Mouse (Mus musculus) urinary bladder, postnatal 4 days (tissue): ENCODE data around the gene Fbp1.
"Not testable (repeated sequence)": the region's sequence is repeated elsewhere in the genome, so short reads cannot be mapped to it uniquely, and the experiment has no call there.

Experiments used
- DNase-seq, 2 experiments: peaks; one replicate each; pipeline ENCODE4 v3.0.0; 2021 to 2022; ENCODE audit warnings: low spot score in 2 of 2

The Fbp1 gene

DNA sequence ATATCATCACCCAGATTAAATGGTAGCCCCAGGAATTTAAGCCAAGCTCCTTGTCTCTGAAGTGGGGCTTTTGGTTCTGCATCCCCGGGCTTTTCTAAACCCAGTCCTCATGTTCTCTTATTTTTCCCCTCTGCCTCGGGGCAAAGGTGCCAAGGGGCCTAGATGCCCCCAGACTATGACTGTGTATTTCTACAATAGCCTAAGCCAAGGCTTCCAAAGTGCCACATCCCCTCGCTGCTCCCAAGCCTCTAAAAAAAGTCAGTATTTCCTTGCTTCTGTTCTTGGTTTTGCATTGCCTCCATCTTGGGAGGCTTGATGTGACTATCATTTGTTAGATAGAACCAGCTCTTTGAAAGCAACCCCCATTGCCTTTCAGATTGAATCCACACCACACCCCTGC is 3.5 kb downstream of the Fbp1 start:
- no peak for DNase-seq

DNA sequence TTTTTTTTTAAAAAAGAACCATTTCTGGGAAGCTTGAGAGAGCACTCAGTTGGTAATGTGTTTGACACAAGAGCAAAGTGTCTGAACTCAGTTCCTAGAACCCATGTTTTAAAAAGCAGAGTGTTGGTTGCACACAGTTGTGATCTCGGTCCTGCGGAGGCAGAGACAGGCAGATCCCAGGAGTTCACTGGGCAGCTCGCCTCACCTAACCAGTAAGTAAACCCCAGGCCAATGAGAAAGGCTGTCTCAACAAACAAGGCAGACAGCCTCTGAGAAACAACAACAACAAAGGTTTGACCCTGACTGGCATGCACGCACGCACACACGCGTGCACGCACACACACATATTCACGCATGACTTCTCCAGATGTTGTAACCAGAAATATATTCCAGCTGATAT is 4.2 kb downstream of the Fbp1 start:
- no peak for DNase-seq

DNA sequence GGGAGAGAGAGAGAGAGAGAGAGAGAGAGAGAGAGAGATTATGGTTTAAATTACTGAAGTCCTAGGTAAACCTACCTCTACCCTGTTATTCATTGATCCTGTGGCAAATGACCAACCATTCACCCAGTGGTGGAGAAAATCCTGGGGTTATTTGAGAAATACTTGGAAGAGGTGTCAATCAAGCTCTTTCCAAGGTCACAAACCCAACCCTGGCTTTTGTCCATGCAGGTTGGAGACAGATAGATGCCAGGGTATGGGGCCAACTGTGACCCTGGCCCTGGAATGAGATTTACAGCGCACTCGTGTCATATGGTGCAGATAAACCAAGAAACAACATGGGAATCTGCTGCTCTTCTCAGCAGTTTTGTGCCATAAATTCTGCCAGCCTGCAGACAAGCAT is 4.6 kb downstream of the Fbp1 start:
- DNase-seq = no peak

DNA sequence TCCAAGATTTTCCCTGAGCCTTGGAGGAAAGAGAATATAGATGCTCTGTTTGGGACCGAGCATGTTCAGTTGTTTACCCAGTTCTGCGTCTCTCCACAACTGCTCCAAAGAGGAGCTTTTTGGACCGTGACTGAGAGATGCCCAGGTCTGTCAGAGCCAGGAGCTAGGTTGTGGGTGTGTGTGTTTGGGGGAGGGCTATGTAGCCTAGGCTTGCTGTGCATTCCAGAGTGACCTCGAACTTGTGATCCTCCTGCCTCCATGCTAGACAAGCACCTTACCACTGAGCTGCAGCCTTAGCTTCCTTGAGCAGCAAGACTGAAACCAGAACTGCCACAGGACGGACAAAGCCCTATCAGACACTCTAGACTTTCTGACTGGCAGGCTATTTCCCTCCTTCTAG is 5.2 kb downstream of the Fbp1 start:
- no peak for DNase-seq

DNA sequence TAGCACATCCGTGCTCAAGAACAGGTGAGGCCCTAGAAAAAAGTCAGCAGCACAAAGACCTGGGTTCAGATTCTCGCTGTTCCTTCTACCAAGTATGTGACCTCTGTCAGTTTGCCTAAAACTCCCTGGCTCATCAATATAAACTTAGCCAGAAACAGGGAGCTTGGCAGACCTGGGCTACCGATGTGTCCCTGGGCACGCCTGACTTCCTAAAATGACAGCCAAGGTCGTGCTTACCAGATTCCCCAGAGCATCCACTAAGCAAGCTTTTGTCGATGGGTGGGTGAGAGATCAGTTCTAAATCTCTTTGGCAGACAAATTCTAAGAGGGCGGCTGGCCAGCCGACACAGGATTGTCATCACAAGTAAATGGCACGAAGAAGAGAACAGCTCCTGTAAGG is 6.7 kb downstream of the Fbp1 start:
- no peak for DNase-seq

DNA sequence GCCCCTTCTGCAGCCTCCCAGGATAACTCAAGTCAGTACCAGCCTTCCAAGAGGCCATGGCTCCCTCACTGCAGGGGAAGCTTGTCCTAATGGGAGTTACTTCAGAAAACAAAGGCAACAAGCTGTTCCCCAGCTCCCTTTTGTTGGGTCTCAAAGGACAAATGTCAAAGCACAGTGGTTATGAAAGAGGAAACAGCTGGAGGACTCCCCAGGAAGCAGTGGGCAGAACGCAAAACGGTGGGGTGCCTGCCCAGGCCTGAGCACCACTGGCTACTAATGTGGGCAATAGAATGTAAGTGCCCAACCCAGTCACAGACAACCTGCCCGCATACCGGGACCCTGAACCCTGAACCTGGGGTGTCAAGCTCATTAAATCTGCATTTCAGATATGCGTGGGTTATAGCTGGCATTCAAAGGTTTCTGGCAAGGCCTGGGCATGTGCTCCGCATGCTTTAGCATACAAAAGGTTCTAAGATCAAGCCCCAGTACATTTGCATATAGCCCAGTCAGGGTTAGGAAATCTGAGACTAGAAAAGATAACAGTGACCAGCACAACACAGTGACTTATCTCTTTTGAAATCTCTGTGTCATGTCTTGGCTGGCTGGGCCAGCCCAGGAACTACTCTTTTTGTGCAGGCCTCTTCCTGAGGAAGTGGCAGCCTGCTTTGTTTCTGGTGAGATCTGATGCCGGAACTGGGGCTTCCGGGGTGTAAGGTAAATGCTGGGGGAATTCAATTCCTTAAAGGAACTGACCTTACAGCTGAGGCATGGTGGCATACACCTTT is 8.1 kb downstream of the Fbp1 start:
- DNase-seq = no peak

DNA sequence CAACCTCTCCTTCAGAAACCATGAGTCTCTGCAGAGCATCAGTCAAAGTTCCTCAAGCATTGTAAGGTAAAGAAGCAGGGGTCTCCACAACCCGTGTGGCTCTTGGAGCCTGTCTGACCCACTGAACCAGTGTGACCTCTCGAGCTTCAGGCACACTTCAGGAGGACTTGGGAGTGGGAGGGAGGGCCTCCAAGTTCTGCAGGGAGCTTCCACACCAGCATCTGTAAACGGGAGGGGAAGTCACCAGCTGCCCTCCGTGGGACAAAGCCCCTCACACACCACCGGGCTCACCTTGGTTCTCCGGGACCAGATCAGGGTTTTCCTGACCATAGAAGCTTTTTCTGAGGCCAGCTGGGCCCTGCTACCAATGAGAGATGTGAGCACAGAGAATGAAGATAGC is 8.7 kb downstream of the Fbp1 start:
- DNase-seq = no peak

DNA sequence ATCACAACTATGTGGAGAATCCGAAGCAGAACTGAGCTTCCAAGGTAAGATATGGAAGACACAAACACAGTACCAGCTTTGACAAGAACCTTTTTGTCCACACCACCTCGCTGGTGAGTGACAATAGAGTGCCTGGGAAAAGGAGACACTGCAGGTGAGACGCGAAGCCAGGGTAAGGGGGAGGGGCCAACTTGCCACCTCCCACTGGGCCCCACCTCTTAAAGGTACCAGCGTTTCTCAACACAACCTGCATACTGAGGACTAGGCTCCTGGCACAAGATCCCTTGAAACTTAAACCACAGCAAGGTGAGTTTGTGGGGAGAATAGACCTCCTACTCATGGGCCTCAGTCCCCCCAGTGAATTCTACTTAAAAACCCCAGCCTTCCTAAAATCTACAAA is 10.8 kb downstream of the Fbp1 start:
- no peak for DNase-seq

DNA sequence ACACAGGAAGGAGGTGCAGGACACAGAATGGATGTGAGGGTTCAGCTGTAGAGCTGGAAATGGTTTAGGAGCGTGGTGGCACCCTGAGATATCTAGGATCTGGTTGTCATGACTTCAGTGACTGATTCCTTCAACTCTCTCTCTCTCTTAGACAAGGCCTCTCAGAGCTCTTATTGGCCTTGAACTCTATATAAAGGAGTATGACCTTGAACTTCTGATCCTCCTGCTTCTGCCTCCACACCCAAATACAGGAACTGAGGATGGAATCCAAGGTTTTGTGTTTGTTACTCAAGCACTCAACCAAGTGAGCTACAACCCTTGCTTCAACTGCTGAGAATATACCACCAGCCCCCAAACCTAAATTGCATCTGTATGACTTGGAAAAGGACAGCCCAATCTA is 12.0 kb downstream of the Fbp1 start:
- DNase-seq = no peak

DNA sequence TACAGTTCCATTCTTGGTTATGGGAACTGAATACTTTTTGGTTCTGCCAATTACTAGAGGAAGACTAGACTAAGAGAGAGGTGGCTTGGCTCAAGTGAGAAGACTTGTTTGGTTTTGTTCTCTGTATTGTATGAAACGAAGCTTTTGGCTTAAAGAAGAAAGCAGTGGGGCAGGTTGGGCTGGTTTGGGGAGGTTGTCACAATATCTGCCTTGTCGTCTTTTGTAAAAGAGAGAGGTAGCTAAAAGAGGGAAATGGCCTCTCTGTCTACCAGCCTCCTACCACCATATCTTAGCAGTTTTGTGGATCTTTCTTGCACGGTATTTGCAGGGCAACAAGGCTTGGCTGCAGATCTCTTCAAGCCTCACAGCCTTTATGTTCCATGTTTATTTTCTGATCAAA is 15.8 kb downstream of the Fbp1 start:
- DNase-seq = no peak

DNA sequence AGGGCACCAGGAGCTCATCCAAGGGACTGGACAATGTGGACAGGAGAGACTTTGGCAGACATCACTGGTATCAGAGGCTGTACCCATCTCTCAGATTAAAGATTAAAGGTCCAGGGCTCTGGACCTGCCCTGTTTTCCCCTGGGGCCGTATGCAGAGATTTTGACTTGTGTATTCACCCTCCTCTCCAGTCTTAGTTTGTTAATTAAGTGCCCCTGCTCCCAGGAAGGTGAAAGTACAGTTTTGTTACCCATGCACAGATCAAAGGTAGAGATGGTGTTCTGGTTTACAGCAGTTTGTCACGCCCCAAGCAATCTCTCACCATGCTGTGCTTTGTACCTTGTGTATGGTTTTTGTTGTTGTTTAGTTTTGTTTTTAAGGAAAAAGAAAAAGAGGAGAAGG is 17.5 kb downstream of the Fbp1 start:
- no peak for DNase-seq

DNA sequence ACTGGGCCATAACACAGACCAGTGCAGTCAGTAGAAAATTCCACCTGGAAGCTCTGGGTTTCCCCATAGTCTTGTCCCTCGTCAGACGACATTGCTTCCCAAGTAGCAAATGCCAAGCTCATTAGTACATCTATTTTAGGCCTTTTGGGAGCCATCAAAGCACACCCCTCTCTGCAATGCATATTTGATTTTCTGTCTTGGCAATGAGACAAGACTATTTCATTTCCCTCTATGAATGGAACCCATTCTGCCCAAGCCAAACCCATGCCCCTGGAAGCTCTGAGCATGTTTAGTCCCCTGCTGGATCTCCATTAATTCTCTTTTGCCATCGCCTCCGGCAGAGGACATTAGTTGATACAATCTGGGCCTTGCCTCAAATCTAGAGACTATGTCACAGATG is 21.3 kb downstream of the Fbp1 start:
- no peak for DNase-seq

DNA sequence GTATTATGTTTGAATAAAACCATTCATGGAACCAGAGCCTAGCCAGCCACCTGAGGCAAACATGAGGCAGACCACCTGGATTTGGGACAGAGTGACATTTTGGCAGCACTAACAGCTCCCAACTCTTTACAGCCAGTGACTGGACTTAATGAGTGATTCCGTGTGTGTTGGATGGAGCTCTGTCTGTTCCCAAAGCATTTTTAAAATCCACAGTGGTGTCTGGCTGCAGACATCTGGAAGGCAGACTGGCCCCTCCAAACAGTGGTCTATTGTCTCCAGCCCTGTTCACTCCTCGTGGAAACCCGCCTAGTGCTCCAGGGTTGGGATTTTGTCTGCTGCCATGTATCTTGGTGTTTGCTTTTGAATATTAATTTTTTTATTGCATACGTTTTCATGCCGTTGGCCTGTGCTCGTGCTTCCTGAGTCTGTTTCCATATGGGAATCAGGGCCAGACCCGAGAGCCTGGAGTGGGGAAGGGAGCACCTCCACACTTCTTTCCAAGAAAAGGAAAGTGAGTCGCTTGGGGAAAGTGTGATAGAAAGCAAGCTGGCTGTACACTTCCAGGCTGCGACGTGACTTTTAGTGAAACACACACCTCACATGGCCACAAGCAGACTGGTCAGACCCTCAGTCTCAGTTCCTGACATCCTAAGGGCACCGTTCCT is 22.3 kb downstream of the Fbp1 start:
- no peak for DNase-seq

DNA sequence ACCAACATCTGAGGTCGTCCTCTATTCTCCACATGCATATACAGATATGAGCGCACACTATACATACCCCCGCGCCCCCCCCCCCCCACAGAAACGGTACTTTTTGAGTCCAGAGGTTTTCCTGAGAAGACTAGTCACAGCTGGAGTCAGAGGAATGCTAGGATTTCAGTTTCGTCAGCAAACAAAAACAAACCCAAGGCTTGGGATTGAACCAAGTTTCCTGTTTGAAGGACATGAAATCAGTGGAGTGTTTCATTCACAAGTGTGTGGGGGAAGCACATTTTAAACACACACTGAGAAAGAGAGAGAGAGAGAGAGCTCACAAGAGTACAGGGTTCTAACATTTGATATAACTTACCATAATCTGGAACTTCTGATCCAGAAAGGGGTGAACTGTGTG is 24.3 kb downstream of the Fbp1 start:
- DNase-seq = no peak

DNA sequence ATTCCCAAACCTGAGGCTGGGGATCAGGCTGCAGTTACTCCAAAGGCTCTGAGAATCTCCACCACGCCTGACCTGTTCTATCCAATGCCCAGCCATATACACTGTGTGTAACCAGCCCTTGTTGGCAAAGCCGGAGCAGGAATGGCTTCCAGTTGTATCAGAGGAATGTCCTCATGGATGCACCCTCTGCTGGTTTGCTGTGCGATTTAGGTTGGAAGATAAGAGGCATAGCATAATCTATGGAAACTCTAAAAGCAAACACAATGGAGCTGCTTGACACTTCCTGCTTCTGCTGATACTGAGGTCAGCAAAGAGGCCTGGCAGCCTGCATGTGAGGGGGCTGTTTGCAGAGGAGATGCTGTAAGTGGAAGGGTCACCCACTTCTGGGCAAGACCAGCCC is 25.2 kb downstream of the Fbp1 start:
- DNase-seq = no peak

DNA sequence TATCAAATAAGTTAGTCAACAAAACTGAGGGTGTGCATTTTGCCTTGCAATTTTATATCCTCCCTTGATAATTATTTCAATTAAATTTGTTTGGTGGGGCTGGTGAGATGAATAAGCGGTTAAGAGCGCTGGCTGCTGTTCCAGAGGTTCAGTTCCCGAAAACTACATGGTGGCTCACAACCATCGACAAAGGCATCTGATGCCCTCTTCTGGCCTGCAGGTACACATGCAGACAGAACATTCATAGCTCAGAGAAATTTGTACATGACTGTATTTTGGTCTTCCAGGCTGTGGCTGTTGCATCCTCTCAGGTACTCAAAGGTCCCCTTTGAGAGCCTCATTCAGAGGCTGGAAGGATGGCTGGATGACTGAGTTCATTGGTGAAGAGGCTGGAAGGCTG is 28.0 kb downstream of the Fbp1 start:
- no peak for DNase-seq

DNA sequence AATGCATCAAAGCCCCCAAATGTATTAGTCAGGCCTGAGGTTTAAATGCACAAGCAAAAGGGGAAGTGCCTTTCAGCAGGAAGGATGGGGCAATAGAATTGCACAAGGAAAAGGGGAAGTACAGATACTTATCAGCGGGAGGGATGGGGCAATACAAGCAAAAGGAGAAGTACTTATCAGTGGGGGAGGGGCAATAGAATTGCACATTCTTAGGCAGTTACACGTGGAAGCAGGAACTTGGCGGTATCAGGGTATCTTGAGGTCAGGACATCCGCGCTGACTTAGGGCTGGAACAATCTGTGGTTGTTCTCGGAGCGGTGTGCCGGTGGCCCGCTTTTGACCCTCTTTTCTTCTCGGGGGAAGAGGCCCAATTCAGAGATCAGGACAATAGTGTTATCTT is 28.8 kb downstream of the Fbp1 start:
- DNase-seq = not testable (repeated sequence)

DNA sequence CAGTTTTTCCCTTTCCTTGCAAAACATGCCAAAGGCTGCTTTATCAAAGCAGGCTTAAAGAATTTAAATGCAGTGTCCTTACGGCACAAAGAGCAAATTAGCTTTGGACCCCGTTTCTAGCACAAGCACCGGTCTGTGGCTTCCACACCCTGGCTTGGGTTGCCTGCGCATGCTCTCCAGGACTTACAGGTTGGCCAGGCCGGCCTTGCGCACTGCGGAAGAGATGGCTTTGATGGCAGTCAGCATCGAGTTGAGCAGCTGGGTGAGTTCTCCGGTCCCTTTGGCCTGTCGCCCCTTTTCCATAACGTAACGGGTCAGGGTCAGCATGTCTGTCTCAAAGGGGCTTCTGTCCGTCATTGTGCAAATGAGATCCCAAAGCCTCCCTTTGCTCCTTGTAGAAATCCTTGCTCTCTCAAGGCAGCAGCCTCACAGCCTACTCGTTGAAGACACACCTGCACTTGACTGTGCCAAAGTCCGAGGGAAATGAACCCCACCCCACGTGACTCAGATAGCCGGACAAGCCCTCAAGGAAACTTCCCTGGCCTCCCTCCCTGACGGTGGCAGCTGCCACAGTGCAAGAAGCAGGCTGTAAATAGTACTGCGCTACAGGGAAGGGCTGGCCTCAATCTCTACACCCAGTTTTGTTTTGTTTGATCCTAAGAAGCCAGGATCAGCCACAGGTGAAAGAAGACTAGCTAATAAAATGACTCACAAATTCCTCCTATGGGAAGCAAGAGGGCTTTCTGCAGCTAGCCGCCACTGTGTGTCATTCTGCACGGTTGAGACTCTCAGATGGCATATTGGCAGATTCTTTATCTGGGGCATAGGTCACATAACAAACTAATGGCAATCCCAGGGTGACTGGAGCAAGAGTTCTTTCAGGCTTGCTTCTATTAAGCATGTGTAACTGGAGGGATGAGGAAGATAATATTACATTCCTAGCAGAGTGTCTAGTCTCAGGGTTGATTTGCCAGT is 29.9 kb downstream of the Fbp1 start, which contains the start of gene Fbp2:
Gene Fbp2, minus strand, starts transcription at position 482 of the 975 bp plus-strand sequence.
- no peak for DNase-seq

DNA sequence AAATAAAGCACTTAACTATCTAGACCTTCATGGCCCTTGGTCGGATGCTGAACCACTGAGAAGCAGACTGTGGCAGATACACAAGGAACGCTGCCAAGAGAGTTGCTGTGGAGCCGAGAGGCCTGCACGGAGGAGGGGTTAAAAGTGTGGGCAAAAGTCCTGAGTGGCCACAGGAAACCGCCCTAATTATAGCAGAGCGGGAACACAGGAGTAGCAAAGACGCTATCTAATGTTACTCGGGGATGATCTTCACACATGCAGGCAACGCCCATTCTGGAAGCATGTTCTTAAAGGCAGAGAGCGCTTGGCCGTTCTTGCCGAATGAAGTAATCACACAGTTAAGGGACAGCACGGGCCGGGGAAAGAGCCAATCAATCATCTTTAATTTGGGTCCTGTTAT is 31.2 kb downstream of the Fbp1 start:
- DNase-seq = no peak

DNA sequence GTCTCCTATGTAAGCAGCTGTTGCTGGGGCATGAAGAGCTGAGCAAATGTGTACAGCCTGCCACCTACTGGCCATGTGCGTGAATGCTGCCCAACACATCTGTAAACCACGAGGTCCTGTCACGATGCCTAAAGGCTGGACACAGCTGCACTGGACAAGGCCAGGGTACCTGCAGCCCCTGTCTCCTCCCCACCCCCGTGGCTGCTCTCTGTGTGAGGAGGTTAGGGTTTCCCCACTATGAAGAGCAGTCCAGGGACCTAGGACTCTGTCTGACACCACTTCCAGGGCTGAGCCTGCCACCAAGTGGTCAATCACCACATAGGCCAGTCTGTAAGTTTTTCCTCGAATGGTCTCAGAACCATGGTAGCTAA is 31.8 kb downstream of the Fbp1 start:
- DNase-seq = peak; percentile 68 to 70

DNA sequence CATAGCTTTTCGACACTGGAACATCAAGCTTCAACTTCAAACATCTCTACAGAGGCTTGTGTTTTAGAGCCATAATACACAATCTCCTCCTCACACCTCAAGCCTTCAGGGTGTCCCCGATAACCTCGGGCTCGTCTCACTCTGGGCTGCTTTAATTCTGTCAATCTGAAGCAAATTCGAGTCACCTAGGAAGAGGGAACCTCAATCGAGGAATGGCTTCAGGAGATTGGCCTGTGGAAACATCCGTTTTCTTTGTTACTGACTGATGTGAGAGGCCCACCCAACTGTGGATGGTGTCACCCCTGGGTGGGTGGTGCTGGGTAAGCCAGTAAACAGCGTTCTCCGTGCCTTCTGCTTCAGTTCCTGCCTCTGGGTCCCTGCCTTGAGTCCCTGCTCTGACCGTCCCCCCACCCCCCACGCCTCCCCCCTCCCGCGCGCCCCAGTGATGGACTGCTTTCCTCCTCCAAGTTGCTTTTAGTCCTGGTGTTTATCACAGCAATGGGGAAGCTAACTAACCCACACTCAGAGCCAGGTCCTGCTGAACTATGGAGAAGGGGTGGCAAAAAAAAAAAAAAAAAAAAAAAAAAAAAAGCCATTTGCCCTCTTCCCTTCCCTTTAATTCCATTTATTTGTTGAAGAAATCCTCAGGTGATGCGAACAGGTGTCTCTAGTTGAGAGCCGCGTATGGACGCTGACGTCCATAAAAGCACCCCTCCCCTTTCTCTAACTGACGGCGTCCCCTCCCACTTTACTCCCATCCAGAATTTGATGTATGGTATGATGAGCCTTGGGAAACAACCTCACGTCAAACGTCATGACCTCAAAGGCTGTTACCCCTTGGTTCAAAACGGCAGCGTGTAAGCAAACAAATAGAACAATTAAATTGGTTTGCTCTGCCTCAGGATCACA is 32.4 kb downstream of the Fbp1 start:
- no peak for DNase-seq
